ENCODE assay signal across 18 mouse cellular contexts in genomic region chr10:64049151-64049550, GRCm38 (mm10). TPM values are rescaled to one million over a fixed set of nuclear protein-coding genes. Genes with fewer than 3 reads are reported as not detected.
DNase-seq lines count a peak whose midpoint lies in the region; ATAC-seq and TF ChIP-seq lines count a peak whose summit lies in the region.
"Had no signal": no experiment of that assay in that cellular context is flagged by ENCODE, and none has a peak within 500 bp of the region (broad histone marks: within the 10 kb centered on the region; RNA-seq: fewer than 3 reads in every experiment).

No protein-coding gene starts in this region.

- no peak for TF ChIP-seq EP300 in heart, postnatal 0 days (IDR thresholded peaks at IDR 0.05; ENCODE audit: low read depth)

- H3K27me3 ChIP-seq in heart, postnatal 0 days (ENCODE audit: control insufficient read depth, insufficient read depth, low read length), result no peaks in the 10 kb centered on the region
- H3K27me3 ChIP-seq: embryonic facial prominence, embryonic 12.5 days; liver, embryonic 15.5 days; midbrain, embryonic 13.5 days; neural tube, embryonic 15.5 days had no signal

- H3K36me3 ChIP-seq in heart, postnatal 0 days (replicated peaks; ENCODE audit: control insufficient read depth, insufficient read depth, low read length), result no peaks in the 10 kb centered on the region
- H3K36me3 ChIP-seq: embryonic facial prominence, embryonic 12.5 days; liver, embryonic 15.5 days; midbrain, embryonic 13.5 days; neural tube, embryonic 15.5 days had no signal

- peak; percentile 38 to 65 for DNase-seq in frontal cortex, adult 2 months (ENCODE audit: extremely low spot score in 1 of 2, low spot score in 1 of 2)
- DNase-seq in frontal cortex, postnatal 10 days (ENCODE audit: low spot score in 2 of 2), result no peak
- DNase-seq in heart, postnatal 0 days (ENCODE audit: low spot score), result peak; percentile 71
- DNase-seq in heart, postnatal 14 days, result no peak
- DNase-seq in lung, postnatal 25 days (ENCODE audit: low spot score), result peak; percentile 34
- DNase-seq in lung, postnatal 10 days, result no peak
- peak; percentile 71 for DNase-seq in telencephalon, adult 2 months (ENCODE audit: low read depth, low spot score)
- DNase-seq: adrenal gland, postnatal 10 days; B cell, adult 2 months; cerebellum, adult 9-10 months; kidney, postnatal 4 days; thymus, adult 18-20 months had no signal

- TF ChIP-seq CTCF in heart, postnatal 0 days (IDR thresholded peaks at IDR 0.05; ENCODE audit: low read depth), result no peak

- intact Hi-C loops in heart, postnatal 14 days (cut with DNase I), result no loop called here

- H3K4me3 ChIP-seq in heart, postnatal 0 days (ENCODE audit: low read depth, low read length), result no peak overlapping the region
- H3K4me3 ChIP-seq: embryonic facial prominence, embryonic 12.5 days; liver, embryonic 15.5 days; midbrain, embryonic 13.5 days; neural tube, embryonic 15.5 days had no signal

- H3K4me1 ChIP-seq in heart, postnatal 0 days (ENCODE audit: control insufficient read depth, insufficient read depth), result 0 out of 2 replicates have a peak, but pooled peaks cover 13% of the 10 kb centered on the region
- H3K4me1 ChIP-seq: embryonic facial prominence, embryonic 12.5 days; liver, embryonic 15.5 days; midbrain, embryonic 13.5 days had no signal

- ATAC-seq in heart, postnatal 0 days (ENCODE audit: insufficient read depth, low read depth), result peak; percentile 79
- no peak for ATAC-seq in erythroid progenitor cell, adult 5-6 weeks (replicated peaks; ENCODE audit: low FRiP score, poor library complexity, severe bottlenecking)
- ATAC-seq: midbrain, embryonic 13.5 days had no signal

- H3K9ac ChIP-seq in heart, postnatal 0 days (replicated peaks; ENCODE audit: low read depth, low read length), result no peak overlapping the region
- H3K9ac ChIP-seq: embryonic facial prominence, embryonic 12.5 days; liver, embryonic 15.5 days; midbrain, embryonic 13.5 days; neural tube, embryonic 15.5 days had no signal

- WGBS in heart, postnatal 0 days, result 18% methylated on average over 6 of the region's 6 CpGs

- H3K9me3 ChIP-seq in heart, postnatal 0 days (replicated peaks; ENCODE audit: control insufficient read depth, low read length), result no peaks in the 10 kb centered on the region
- H3K9me3 ChIP-seq: embryonic facial prominence, embryonic 12.5 days; liver, embryonic 15.5 days; midbrain, embryonic 13.5 days; neural tube, embryonic 15.5 days had no signal

- H3K27ac ChIP-seq in heart, postnatal 0 days (ENCODE audit: low read depth), result no peak overlapping the region
- H3K27ac ChIP-seq: embryonic facial prominence, embryonic 12.5 days; liver, embryonic 15.5 days; midbrain, embryonic 13.5 days; neural tube, embryonic 15.5 days had no signal

- H3K4me2 ChIP-seq in heart, postnatal 0 days (ENCODE audit: low read depth, low read length), result no peak overlapping the region
- H3K4me2 ChIP-seq: embryonic facial prominence, embryonic 12.5 days; liver, embryonic 15.5 days; midbrain, embryonic 13.5 days; neural tube, embryonic 15.5 days had no signal

RNA-seq across cellular contexts. Expression of gene Lrrtm3, which starts 40.9 kb away (rescaled TPM):
- 36.6 and 39.6 TPM in 2 replicates for polyA plus RNA-seq in frontal cortex, adult 2 months (2012; rRNA removed)
- total RNA-seq in heart, postnatal 0 days (2014; rRNA removed; ENCODE audit: low replicate concordance), result not detected in 2 replicates
- 0.63 and 0.65 TPM in 2 replicates for polyA plus RNA-seq in heart, postnatal 0 days (2015; fragmentation: Nextera tagmentation; extraction: Ambion mirVana)
- total RNA-seq in heart, postnatal 14 days (2021), result under 1 TPM; 0.59 to 0.62 TPM
- not detected in 2 replicates for total RNA-seq in erythroid progenitor cell, adult 5-6 weeks (2015; ENCODE audit: low replicate concordance)
- total RNA-seq in erythroid progenitor cell, adult 5-6 weeks (2017; ENCODE audit: low replicate concordance), result not detected in 2 replicates
- total RNA-seq: megakaryocyte progenitor cell, adult 5-6 weeks had no signal

Comparison
In these comparisons a context has a peak if more than half of its experiments do, and no peak if none do; other contexts are left out.
1. DNase-seq: peak in frontal cortex, adult 2 months (2 of 2), heart, postnatal 0 days (single experiment), lung, postnatal 25 days (single experiment) and telencephalon, adult 2 months (single experiment); none in frontal cortex, postnatal 10 days (0 of 2), heart, postnatal 14 days (0 of 2) and lung, postnatal 10 days (single experiment).